Mouse (Mus musculus): ENCODE data around the gene Kyat1. TPM values are rescaled to one million over a fixed set of nuclear protein-coding genes. Genes with fewer than 3 reads are reported as not detected.

The Kyat1 gene
- polyA plus RNA-seq, 1 experiment from 2014 or later = 11.6 TPM

GRCm38 (mm10) chr2:30240267-30240666 lies 34.6 kb upstream of the Kyat1 start, which contains the start of gene Gm28035:
TSS of gene Gm28035 (plus strand) at chr2:30240567.
- Histone ChIP-seq H3K9ac (peak within 1 kb of the TSS; percentile 88), H3K4me3 (0 out of 2 replicates have a peak within 1 kb of the TSS, but pooled peaks have one; percentile 81), H3K9me3 (replicated peaks) (no peaks in the 10 kb centered on the region), H3K27me3 (no peaks in the 10 kb centered on the region), H3K27ac (no peak within 1 kb of the TSS), H3K4me2 (peak within 1 kb of the TSS; percentile 77; the same call in 1 of the 2 replicates), H3K4me1 (peaks cover 35% of the 10 kb centered on the region), H3K36me3 (ENCODE audit: poor library complexity, severe bottlenecking) (peaks cover 57% of the 10 kb centered on the region)
- WGBS = 80% methylated on average over 2 of the region's 2 CpGs
- ATAC-seq = no peak

GRCm38 (mm10) chr2:30239777-30240176 lies 34.1 kb upstream of the Kyat1 start:
- H3K4me2 ChIP-seq = peak overlapping the region; percentile 77; the same call in 1 of the 2 replicates
- 81% methylated on average over 4 of the region's 4 CpGs for WGBS

GRCm38 (mm10) chr2:30238906-30239465 lies 33.3 kb upstream of the Kyat1 start:
- 79% methylated on average over 3 of the region's 3 CpGs for WGBS
- Histone ChIP-seq H3K4me2 (peak overlapping the region; percentile 77), H3K4me1 (peaks cover 35% of the 10 kb centered on the region), H3K4me3 (peak overlapping the region; percentile 81), H3K27me3 (no peaks in the 10 kb centered on the region), H3K27ac (no peak overlapping the region), H3K9ac (peak overlapping the region; percentile 88), H3K9me3 (replicated peaks) (no peaks in the 10 kb centered on the region), H3K36me3 (ENCODE audit: poor library complexity, severe bottlenecking) (peaks cover 44% of the 10 kb centered on the region)
- no peak for ATAC-seq

More at GRCm38 (mm10) chr2:30239777-30240176, 34.1 kb upstream of the Kyat1 start:
- Histone ChIP-seq H3K27ac (no peak overlapping the region), H3K36me3 (ENCODE audit: poor library complexity, severe bottlenecking) (peaks cover 52% of the 10 kb centered on the region), H3K9me3 (replicated peaks) (no peaks in the 10 kb centered on the region), H3K4me1 (peaks cover 35% of the 10 kb centered on the region), H3K4me3 (0 out of 2 replicates have a peak overlapping the region, but pooled peaks have one; percentile 81), H3K27me3 (no peaks in the 10 kb centered on the region), H3K9ac (peak overlapping the region; percentile 88; the same call in 1 of the 2 replicates)
- ATAC-seq = no peak

- peak overlapping the region; percentile 77 for H3K4me2 ChIP-seq
- ATAC-seq = peak; percentile 89
- H3K27me3 ChIP-seq = no peaks in the 10 kb centered on the region
- H3K4me1 ChIP-seq = peaks cover 35% of the 10 kb centered on the region
- peaks cover 33% of the 10 kb centered on the region for H3K36me3 ChIP-seq (ENCODE audit: poor library complexity, severe bottlenecking)
- WGBS = 0% methylated on average over 21 of the region's 42 CpGs
- H3K9ac ChIP-seq = peak overlapping the region; percentile 88
- H3K9me3 ChIP-seq (replicated peaks) = no peaks in the 10 kb centered on the region
- H3K4me3 ChIP-seq = peak overlapping the region; percentile 81
- peak overlapping the region; percentile 89 for H3K27ac ChIP-seq
Measured at GRCm38 (mm10) chr2:30237881-30238280, 32.2 kb upstream of the Kyat1 start.

GRCm38 (mm10) chr2:30237199-30237880 lies 31.7 kb upstream of the Kyat1 start, which contains the start of gene Lrrc8a:
TSS of gene Lrrc8a (plus strand) at chr2:30237715.
- Histone ChIP-seq H3K9me3 (replicated peaks) (no peaks in the 10 kb centered on the region), H3K27ac (peak within 1 kb of the TSS; percentile 89), H3K4me2 (peak within 1 kb of the TSS; percentile 77), H3K36me3 (ENCODE audit: poor library complexity, severe bottlenecking) (peaks cover 27% of the 10 kb centered on the region), H3K9ac (peak within 1 kb of the TSS; percentile 88), H3K4me3 (peak within 1 kb of the TSS; percentile 81), H3K4me1 (peaks cover 32% of the 10 kb centered on the region), H3K27me3 (no peaks in the 10 kb centered on the region)
- 0% methylated on average over 45 of the region's 67 CpGs for WGBS
- ATAC-seq = peak; percentile 99

DNA sequence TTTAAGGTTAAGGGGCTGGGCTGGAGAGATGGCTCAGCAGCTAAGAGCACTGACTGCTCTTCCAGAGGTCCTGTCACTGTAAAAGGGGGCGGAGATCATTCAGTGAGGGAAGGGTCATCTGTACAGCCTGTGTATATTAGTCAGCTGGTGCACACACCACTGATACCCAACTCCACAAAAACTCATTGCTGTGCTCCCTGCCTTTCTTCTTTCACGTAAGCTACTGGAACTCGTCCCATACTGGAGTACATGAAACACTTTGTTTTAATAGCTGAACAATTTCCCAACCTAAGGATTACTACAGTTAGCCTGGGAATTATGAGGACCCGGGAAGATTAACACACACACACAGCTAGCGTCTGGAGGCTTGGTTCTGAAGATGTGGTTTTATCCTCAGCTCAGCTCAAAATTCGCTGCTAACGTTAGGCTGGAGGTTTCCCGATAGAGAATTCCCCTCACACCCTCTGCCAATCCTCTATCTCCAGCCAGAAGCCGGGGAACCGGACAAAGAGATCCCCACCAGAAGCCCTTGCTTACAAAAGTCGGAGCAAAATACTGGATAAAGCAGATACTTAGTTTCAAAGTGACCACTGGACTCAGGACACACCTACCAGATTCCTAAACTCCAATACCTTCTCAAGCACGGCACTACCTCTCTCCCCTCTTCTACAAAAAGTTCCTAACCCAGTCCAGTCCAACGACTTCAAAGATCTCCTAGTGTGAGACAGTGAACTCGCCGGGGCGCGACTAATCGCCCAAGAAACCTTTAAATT lies 31.0 kb upstream of the Kyat1 start:
- H3K27me3 ChIP-seq = no peaks in the 10 kb centered on the region
- peak overlapping the region; percentile 81 for H3K4me3 ChIP-seq

GRCm38 (mm10) chr2:30235593-30235992 lies 29.9 kb upstream of the Kyat1 start:
- Histone ChIP-seq H3K4me1 (peaks cover 29% of the 10 kb centered on the region), H3K36me3 (ENCODE audit: poor library complexity, severe bottlenecking) (peaks cover 10% of the 10 kb centered on the region), H3K9ac (no peak overlapping the region), H3K27me3 (no peaks in the 10 kb centered on the region), H3K4me3 (no peak overlapping the region), H3K4me2 (no peak overlapping the region), H3K9me3 (replicated peaks) (0 out of 2 replicates have a peak, but pooled peaks cover 3% of the 10 kb centered on the region), H3K27ac (no peak overlapping the region)
- ATAC-seq = no peak
- WGBS = 90% methylated on average over 5 of the region's 5 CpGs

More for the DNA sequence above, 31.0 kb upstream of the Kyat1 start:
- Histone ChIP-seq H3K9me3 (replicated peaks) (no peaks in the 10 kb centered on the region), H3K27ac (peak overlapping the region; percentile 26; the same call in 1 of the 2 replicates), H3K36me3 (ENCODE audit: poor library complexity, severe bottlenecking) (peaks cover 20% of the 10 kb centered on the region), H3K4me2 (peak overlapping the region; percentile 77), H3K9ac (peak overlapping the region; percentile 67), H3K4me1 (peaks cover 29% of the 10 kb centered on the region)
- 0 out of 2 replicates have a peak, but pooled peaks have one; percentile 2 for ATAC-seq
- WGBS = 4% methylated on average over 18 of the region's 18 CpGs

GRCm38 (mm10) chr2:30216293-30216692 lies 10.6 kb upstream of the Kyat1 start:
- no peak for ATAC-seq
- no peak overlapping the region for H3K4me3 ChIP-seq

DNA sequence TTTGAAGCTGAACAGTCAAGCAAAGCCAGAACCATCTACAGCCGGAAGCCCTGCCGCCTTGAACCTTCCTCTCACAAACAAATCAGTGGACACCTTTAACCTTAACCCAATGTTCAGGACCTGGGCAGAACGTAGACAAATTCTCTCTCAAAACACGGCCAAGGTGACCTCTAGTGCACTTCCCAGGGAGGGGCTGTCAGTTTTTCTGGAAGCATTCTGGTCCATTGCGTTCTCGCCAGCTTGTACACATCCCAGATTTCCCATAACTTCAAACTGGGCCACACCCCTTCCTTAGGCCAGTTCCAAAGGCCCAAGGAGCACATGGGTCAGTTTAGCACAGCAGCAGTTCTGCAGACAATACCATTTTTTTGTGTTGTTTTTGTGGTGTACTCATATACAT lies 9.8 kb upstream of the Kyat1 start:
- no peak overlapping the region for H3K27ac ChIP-seq
- H3K4me1 ChIP-seq = no peaks in the 10 kb centered on the region
- H3K36me3 ChIP-seq (ENCODE audit: poor library complexity, severe bottlenecking) = no peaks in the 10 kb centered on the region
- no peak overlapping the region for H3K9ac ChIP-seq
- no peaks in the 10 kb centered on the region for H3K27me3 ChIP-seq
- ATAC-seq = no peak
- H3K4me2 ChIP-seq = no peak overlapping the region
- H3K4me3 ChIP-seq = no peak overlapping the region
- H3K9me3 ChIP-seq (replicated peaks) = no peaks in the 10 kb centered on the region
- WGBS = 86% methylated on average over 6 of the region's 6 CpGs

More at GRCm38 (mm10) chr2:30216293-30216692, 10.6 kb upstream of the Kyat1 start:
- H3K36me3 ChIP-seq (ENCODE audit: poor library complexity, severe bottlenecking) = no peaks in the 10 kb centered on the region
- H3K9ac ChIP-seq = no peak overlapping the region
- no peaks in the 10 kb centered on the region for H3K4me1 ChIP-seq
- no peak overlapping the region for H3K4me2 ChIP-seq
- no peak overlapping the region for H3K27ac ChIP-seq
- 94% methylated on average over 5 of the region's 5 CpGs for WGBS
- no peaks in the 10 kb centered on the region for H3K27me3 ChIP-seq
- no peaks in the 10 kb centered on the region for H3K9me3 ChIP-seq (replicated peaks)

DNA sequence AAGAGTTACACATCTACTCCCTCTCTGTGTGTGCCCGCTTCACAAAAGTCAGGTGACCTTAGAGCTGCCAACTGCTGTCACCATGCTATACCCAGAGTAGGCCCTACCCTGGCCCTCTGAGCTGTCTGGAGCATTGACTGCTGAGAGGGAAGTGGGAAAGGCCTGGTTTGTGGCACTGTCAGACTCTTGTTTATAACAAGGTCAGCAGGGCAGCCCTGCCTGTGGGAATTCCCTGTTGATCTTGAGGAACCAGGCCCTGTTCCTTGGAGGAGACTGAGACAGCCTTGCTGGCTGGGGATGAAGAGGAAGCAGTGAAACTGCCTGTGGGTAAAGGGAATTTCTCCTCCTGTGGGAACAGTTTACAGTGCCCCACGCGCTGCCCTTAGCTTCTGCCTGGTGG lies 9.1 kb upstream of the Kyat1 start:
- WGBS = 90% methylated on average over 3 of the region's 3 CpGs

GRCm38 (mm10) chr2:30212951-30213350 lies 7.3 kb upstream of the Kyat1 start:
- Histone ChIP-seq H3K36me3 (ENCODE audit: poor library complexity, severe bottlenecking) (no peaks in the 10 kb centered on the region), H3K4me2 (no peak overlapping the region), H3K4me1 (no peaks in the 10 kb centered on the region), H3K4me3 (no peak overlapping the region), H3K9me3 (replicated peaks) (no peaks in the 10 kb centered on the region), H3K27me3 (no peaks in the 10 kb centered on the region), H3K27ac (no peak overlapping the region), H3K9ac (no peak overlapping the region)
- WGBS = 89% methylated on average over 1 of the region's 1 CpGs
- no peak for ATAC-seq

More for the DNA sequence above, 9.1 kb upstream of the Kyat1 start:
- no peak overlapping the region for H3K4me3 ChIP-seq
- H3K36me3 ChIP-seq (ENCODE audit: poor library complexity, severe bottlenecking) = no peaks in the 10 kb centered on the region
- H3K9me3 ChIP-seq (replicated peaks) = no peaks in the 10 kb centered on the region
- no peaks in the 10 kb centered on the region for H3K4me1 ChIP-seq
- no peak overlapping the region for H3K9ac ChIP-seq
- ATAC-seq = no peak
- H3K4me2 ChIP-seq = no peak overlapping the region
- no peak overlapping the region for H3K27ac ChIP-seq
- H3K27me3 ChIP-seq = no peaks in the 10 kb centered on the region

- 80% methylated on average over 4 of the region's 4 CpGs for WGBS
- Histone ChIP-seq H3K36me3 (ENCODE audit: poor library complexity, severe bottlenecking) (no peaks in the 10 kb centered on the region), H3K9me3 (replicated peaks) (no peaks in the 10 kb centered on the region), H3K27ac (no peak overlapping the region), H3K4me3 (no peak overlapping the region), H3K9ac (no peak overlapping the region), H3K4me2 (no peak overlapping the region), H3K27me3 (no peaks in the 10 kb centered on the region), H3K4me1 (no peaks in the 10 kb centered on the region)
- ATAC-seq = no peak
Measured at GRCm38 (mm10) chr2:30212169-30212545, 6.5 kb upstream of the Kyat1 start.
